Mouse (Mus musculus) cerebellum, adult 11-12 months (tissue): ENCODE measurements around the gene Olfr556.
"Not testable (repeated sequence)": the region's sequence is repeated elsewhere in the genome, so short reads cannot be mapped to it uniquely, and the experiment has no call there.

Experiments
- DNase-seq: peaks from one replicate; pipeline ENCODE4 v3.0.0; 2022

The Olfr556 gene

GRCm38 (mm10) chr7:102664599-102664998, at the start of gene Olfr556:
Gene Olfr556, plus strand, starts transcription at chr7:102664899.
- no peak for DNase-seq

- no peak for DNase-seq
Observed at GRCm38 (mm10) chr7:102618118-102618517, 46.6 kb upstream of the Olfr556 start, which contains the start of gene Olfr553. Gene Olfr553, minus strand, starts transcription at chr7:102618218.

- DNase-seq, result no peak
Observed at GRCm38 (mm10) chr7:102619608-102620007, 45.1 kb upstream of the Olfr556 start.

- DNase-seq, result peak; percentile 34
Observed at GRCm38 (mm10) chr7:102620368-102620767, 44.3 kb upstream of the Olfr556 start.

- DNase-seq, result no peak
Observed at GRCm38 (mm10) chr7:102636665-102637064, 28.0 kb upstream of the Olfr556 start.

GRCm38 (mm10) chr7:102638132-102638531, 26.6 kb upstream of the Olfr556 start, which contains the start of gene Olfr554:
Gene Olfr554, plus strand, starts transcription at chr7:102638432.
- DNase-seq, result no peak

- not testable (repeated sequence) for DNase-seq
Observed at GRCm38 (mm10) chr7:102644945-102645344, 19.8 kb upstream of the Olfr556 start.

- no peak for DNase-seq
Observed at GRCm38 (mm10) chr7:102658523-102658922, 6.2 kb upstream of the Olfr556 start, which contains the start of gene Olfr555. Gene Olfr555, plus strand, starts transcription at chr7:102658823.

GRCm38 (mm10) chr7:102665378-102665777, 679 bp downstream of the Olfr556 start:
- DNase-seq, result no peak

GRCm38 (mm10) chr7:102676225-102676624, 11.5 kb downstream of the Olfr556 start:
- DNase-seq, result no peak

GRCm38 (mm10) chr7:102681916-102682315, 17.2 kb downstream of the Olfr556 start:
- no peak for DNase-seq

- peak; percentile 51 for DNase-seq
Observed at GRCm38 (mm10) chr7:102686944-102687501, 22.3 kb downstream of the Olfr556 start, which contains the start of gene Trim68. Gene Trim68, minus strand, starts transcription at chr7:102687327.

- DNase-seq, result no peak
Observed at GRCm38 (mm10) chr7:102695358-102696125, 30.8 kb downstream of the Olfr556 start, which contains the start of gene Olfr557. Gene Olfr557, plus strand, starts transcription at chr7:102695910.

- peak; percentile 48 for DNase-seq
Observed at GRCm38 (mm10) chr7:102698461-102698860, 33.8 kb downstream of the Olfr556 start.

GRCm38 (mm10) chr7:102701915-102702314, 37.2 kb downstream of the Olfr556 start, which contains the start of gene Olfr558:
Gene Olfr558, plus strand, starts transcription at chr7:102702215.
- no peak for DNase-seq

- no peak for DNase-seq
Observed at GRCm38 (mm10) chr7:102718970-102719369, 54.3 kb downstream of the Olfr556 start, which contains the start of gene Olfr33. Gene Olfr33, minus strand, starts transcription at chr7:102719070.
